Mouse (Mus musculus) bone marrow macrophage, adult 2 months (primary cell): ENCODE measurements around the gene Krtap3-2.

Source experiments
- CTCF ChIP-seq: IDR thresholded peaks from 2 replicates; pipeline ENCODE4 v1.5.1; 2012; ENCODE audit warnings: low read depth, mild to moderate bottlenecking, low read length, moderate library complexity
- POLR2A ChIP-seq: IDR thresholded peaks from 2 replicates; pipeline ENCODE4 v1.6.1; 2012; ENCODE audit warnings: mild to moderate bottlenecking, low read depth, low read length, borderline replicate concordance

- TF ChIP-seq CTCF: no peak
- TF ChIP-seq POLR2A: no peak
These were observed 2.7 kb upstream of the Krtap3-2 start, which contains the start of gene Gm11939 for GRCm38 (mm10) chr11:99559366-99559765.
